Mouse (Mus musculus) testis, adult 2 months (tissue): Measurements from ENCODE around the gene Otud5.

Experiments
- CTCF ChIP-seq: fragments of 200-500 bp; IDR thresholded peaks from 2 replicates; pipeline ENCODE4 v1.5.1; 2012; ENCODE audit warnings: low read depth, mild to moderate bottlenecking, inconsistent platforms, low read length, moderate library complexity; ENCODE audit not compliant: control insufficient read depth, insufficient read depth, insufficient replicate concordance
- POLR2A ChIP-seq: fragments of 200-500 bp; IDR thresholded peaks from 2 replicates; pipeline ENCODE4 v1.6.1; 2012; ENCODE audit warnings: low read depth, mild to moderate bottlenecking, inconsistent platforms, low read length, moderate library complexity; ENCODE audit not compliant: control insufficient read depth

- TF ChIP-seq CTCF = no peak
- no peak for TF ChIP-seq POLR2A
Measured at GRCm38 (mm10) chrX:7842318-7842717, 1.2 kb downstream of the Otud5 start.
